15 mouse cellular contexts compared by ENCODE assay signal in the genomic region with DNA sequence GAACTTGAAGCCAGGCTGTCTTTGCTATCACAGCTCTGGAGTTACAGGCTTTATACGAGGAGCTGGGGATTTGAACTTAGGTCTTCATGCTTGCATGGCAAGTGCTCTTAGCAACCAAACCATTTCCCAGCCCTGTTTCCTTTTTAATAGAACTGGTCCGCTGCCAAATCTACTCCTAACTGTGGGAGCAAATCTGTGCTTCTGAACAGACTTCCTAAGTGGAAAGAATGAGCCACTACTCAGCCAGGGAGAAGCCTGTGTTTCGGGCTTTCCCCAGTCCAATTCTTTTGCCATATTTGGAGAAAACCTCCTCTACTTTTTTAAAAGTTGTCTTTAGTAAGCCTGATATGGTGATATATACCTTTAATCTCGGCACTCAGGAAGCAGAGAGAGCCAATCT. TPM values are rescaled to one million over a fixed set of nuclear protein-coding genes. Genes with fewer than 3 reads are reported as not detected.
A peak's percentile ranks its signal among the peaks of the same experiment; 100 is the strongest.
DNase-seq lines count a peak whose midpoint lies in the region; ATAC-seq and TF ChIP-seq lines count a peak whose summit lies in the region.
"Had no signal": no experiment of that assay in that cellular context is flagged by ENCODE, and none has a peak within 500 bp of the region (broad histone marks: within the 10 kb centered on the region; RNA-seq: fewer than 3 reads in every experiment).

No protein-coding gene starts in this region.

- 54% methylated on average over 4 of the region's 4 CpGs for WGBS in heart, postnatal 0 days
- WGBS in liver, embryonic 11.5 days = 87% methylated on average over 4 of the region's 4 CpGs

- peak; percentile 60 for DNase-seq in layer of hippocampus, adult 11-12 months (ENCODE audit: low spot score)
- no peak for DNase-seq in layer of hippocampus, postnatal 25 days (ENCODE audit: extremely low spot score in 1 of 2, low spot score in 1 of 2)
- peak; percentile 34 for DNase-seq in urinary bladder, postnatal 14 days (ENCODE audit: low spot score)
- no peak for DNase-seq in urinary bladder, adult 2 months (ENCODE audit: low spot score)
- peak; percentile 54 for DNase-seq in heart, postnatal 0 days (ENCODE audit: low spot score)
- no peak for DNase-seq in thymus, postnatal 36 days
- no peak for DNase-seq in liver, embryonic 11.5 days (ENCODE audit: low spot score)
- DNase-seq: embryo, embryonic 11 days; retina, postnatal 1 day had no signal

- H3K36me3 ChIP-seq in heart, postnatal 0 days (replicated peaks; ENCODE audit: control insufficient read depth, insufficient read depth, low read length) = no peaks in the 10 kb centered on the region
- H3K36me3 ChIP-seq in liver, embryonic 11.5 days (ENCODE audit: control insufficient read depth, insufficient read depth, low read length) = no peaks in the 10 kb centered on the region
- H3K36me3 ChIP-seq: limb, embryonic 13.5 days had no signal

- H3K9me3 ChIP-seq in heart, postnatal 0 days (replicated peaks; ENCODE audit: control insufficient read depth, low read length) = no peaks in the 10 kb centered on the region
- no peaks in the 10 kb centered on the region for H3K9me3 ChIP-seq in liver, embryonic 11.5 days (ENCODE audit: control insufficient read depth, low read length)
- H3K9me3 ChIP-seq: forebrain, embryonic 13.5 days; G1E; limb, embryonic 13.5 days had no signal

- H3K27ac ChIP-seq in heart, postnatal 0 days (ENCODE audit: low read depth) = peak overlapping the region; percentile 62
- H3K27ac ChIP-seq in liver, embryonic 11.5 days (ENCODE audit: low read depth, low read length) = no peak overlapping the region
- H3K27ac ChIP-seq: forebrain, embryonic 13.5 days; limb, embryonic 13.5 days had no signal

- H3K27me3 ChIP-seq in heart, postnatal 0 days (ENCODE audit: control insufficient read depth, insufficient read depth, low read length) = peaks cover 5% of the 10 kb centered on the region; the same call in 1 of the 2 replicates
- H3K27me3 ChIP-seq in liver, embryonic 11.5 days (replicated peaks; ENCODE audit: control insufficient read depth, insufficient read depth, low read length) = no peaks in the 10 kb centered on the region

- no peak for ATAC-seq in heart, postnatal 0 days (ENCODE audit: insufficient read depth, low read depth)
- no peak for ATAC-seq in liver, embryonic 11.5 days (replicated peaks; ENCODE audit: low FRiP score)
- ATAC-seq: forebrain, embryonic 13.5 days had no signal

- no peak overlapping the region for H3K4me3 ChIP-seq in heart, postnatal 0 days (ENCODE audit: low read depth, low read length)
- H3K4me3 ChIP-seq in liver, embryonic 11.5 days (ENCODE audit: low read depth, low read length) = no peak overlapping the region
- H3K4me3 ChIP-seq: forebrain, embryonic 13.5 days; limb, embryonic 13.5 days; myocyte had no signal

- H3K9ac ChIP-seq in heart, postnatal 0 days (replicated peaks; ENCODE audit: low read depth, low read length) = no peak overlapping the region
- no peak overlapping the region for H3K9ac ChIP-seq in liver, embryonic 11.5 days (ENCODE audit: low read depth, low read length)
- H3K9ac ChIP-seq: forebrain, embryonic 13.5 days; limb, embryonic 13.5 days had no signal

- H3K4me1 ChIP-seq in heart, postnatal 0 days (ENCODE audit: control insufficient read depth, insufficient read depth) = peaks cover 19% of the 10 kb centered on the region; the same call in 1 of the 2 replicates
- peaks cover 7% of the 10 kb centered on the region for H3K4me1 ChIP-seq in liver, embryonic 11.5 days (replicated peaks; ENCODE audit: control insufficient read depth, insufficient read depth, low read length)

- no peak for TF ChIP-seq CTCF in heart, postnatal 0 days (IDR thresholded peaks at IDR 0.05; ENCODE audit: low read depth)

- H3K4me2 ChIP-seq in heart, postnatal 0 days (ENCODE audit: low read depth, low read length) = no peak overlapping the region
- no peak overlapping the region for H3K4me2 ChIP-seq in liver, embryonic 11.5 days
- H3K4me2 ChIP-seq: forebrain, embryonic 13.5 days; limb, embryonic 13.5 days had no signal

- no peak for TF ChIP-seq EP300 in heart, postnatal 0 days (IDR thresholded peaks at IDR 0.05; ENCODE audit: low read depth)

RNA-seq across cellular contexts. Expression of a gene that starts 3.8 kb away (rescaled TPM):
- 10 to 100 TPM; 84.9 to 88.6 TPM for total RNA-seq in layer of hippocampus, postnatal 25 days (2021)
- polyA plus RNA-seq in urinary bladder, adult 2 months (2012; rRNA removed) = 73.6 and 86.5 TPM in 2 replicates
- 127 and 200 TPM in 2 replicates for total RNA-seq in heart, postnatal 0 days (2014; rRNA removed; ENCODE audit: low replicate concordance)
- 56.4 and 60.3 TPM in 2 replicates for polyA plus RNA-seq in heart, postnatal 0 days (2015; fragmentation: Nextera tagmentation; extraction: Ambion mirVana)
- 96.5 and 105 TPM in 2 replicates for polyA plus RNA-seq in liver, embryonic 11.5 days (2014; fragmentation: Nextera tagmentation; extraction: Ambion mirVana)

RNA-seq across cellular contexts. Expression of a gene that starts 31.3 kb away (rescaled TPM):
- total RNA-seq in layer of hippocampus, postnatal 25 days (2021) = 10 to 100 TPM; 31.1 to 38.3 TPM
- 11.4 and 15.7 TPM in 2 replicates for polyA plus RNA-seq in urinary bladder, adult 2 months (2012; rRNA removed)
- 18.9 and 24.5 TPM in 2 replicates for total RNA-seq in heart, postnatal 0 days (2014; rRNA removed; ENCODE audit: low replicate concordance)
- polyA plus RNA-seq in heart, postnatal 0 days (2015; fragmentation: Nextera tagmentation; extraction: Ambion mirVana) = 4.7 and 5.6 TPM in 2 replicates
- polyA plus RNA-seq in liver, embryonic 11.5 days (2014; fragmentation: Nextera tagmentation; extraction: Ambion mirVana) = 10.4 and 13.5 TPM in 2 replicates

RNA-seq across cellular contexts. Expression of a gene that starts 33.5 kb away (rescaled TPM):
- 1 to 10 TPM; 3.9 to 4.6 TPM for total RNA-seq in layer of hippocampus, postnatal 25 days (2021)
- 22.7 and 27.0 TPM in 2 replicates for polyA plus RNA-seq in urinary bladder, adult 2 months (2012; rRNA removed)
- total RNA-seq in heart, postnatal 0 days (2014; rRNA removed; ENCODE audit: low replicate concordance) = 4.8 and 9.5 TPM in 2 replicates
- 0.49 and 0.51 TPM in 2 replicates for polyA plus RNA-seq in heart, postnatal 0 days (2015; fragmentation: Nextera tagmentation; extraction: Ambion mirVana)
- polyA plus RNA-seq in liver, embryonic 11.5 days (2014; fragmentation: Nextera tagmentation; extraction: Ambion mirVana) = 0.26 and 1.2 TPM in 2 replicates

RNA-seq across cellular contexts. Expression of a gene that starts 37.1 kb away (rescaled TPM):
- 100 to 1,000 TPM; 137 to 146 TPM for total RNA-seq in layer of hippocampus, postnatal 25 days (2021)
- polyA plus RNA-seq in urinary bladder, adult 2 months (2012; rRNA removed) = 31.0 and 38.3 TPM in 2 replicates
- total RNA-seq in heart, postnatal 0 days (2014; rRNA removed; ENCODE audit: low replicate concordance) = 20.6 and 40.3 TPM in 2 replicates
- polyA plus RNA-seq in heart, postnatal 0 days (2015; fragmentation: Nextera tagmentation; extraction: Ambion mirVana) = 18.3 and 18.6 TPM in 2 replicates
- 10.5 and 12.0 TPM in 2 replicates for polyA plus RNA-seq in liver, embryonic 11.5 days (2014; fragmentation: Nextera tagmentation; extraction: Ambion mirVana)

RNA-seq across cellular contexts. Expression of a gene that starts 46.6 kb away (rescaled TPM):
- not detected for total RNA-seq in layer of hippocampus, postnatal 25 days (2021)
- 0.31 and 0.83 TPM in 2 replicates for polyA plus RNA-seq in urinary bladder, adult 2 months (2012; rRNA removed)
- total RNA-seq in heart, postnatal 0 days (2014; rRNA removed; ENCODE audit: low replicate concordance) = not detected in 2 replicates
- not detected in 2 replicates for polyA plus RNA-seq in heart, postnatal 0 days (2015; fragmentation: Nextera tagmentation; extraction: Ambion mirVana)
- 0.70 TPM in 1 of 2 replicates, not detected in the other for polyA plus RNA-seq in liver, embryonic 11.5 days (2014; fragmentation: Nextera tagmentation; extraction: Ambion mirVana)
- total RNA-seq: G1E; granulocyte monocyte progenitor cell, adult 5-6 weeks; megakaryocyte, adult 5-6 weeks had no signal
- polyA plus RNA-seq: forebrain, embryonic 13.5 days; G1E had no signal

Comparison
In these comparisons a context has a peak if more than half of its experiments do, and no peak if none do; other contexts are left out.
1. DNase-seq: peak in layer of hippocampus, adult 11-12 months (single experiment), urinary bladder, postnatal 14 days (single experiment) and heart, postnatal 0 days (single experiment); none in layer of hippocampus, postnatal 25 days (0 of 2), urinary bladder, adult 2 months (single experiment), thymus, postnatal 36 days (0 of 2) and liver, embryonic 11.5 days (single experiment).
2. RNA of a gene that starts 33.5 kb away (polyA plus RNA-seq): 22.7 to 27.0 TPM in urinary bladder, adult 2 months; 0.26 to 1.2 TPM in liver, embryonic 11.5 days and 0.49 to 0.51 TPM in heart, postnatal 0 days; every median in the first group is over 10 times any median in the second.